Mouse (Mus musculus) C2C12 (cell line): ENCODE results near the gene Rap1gap2. TPM values are rescaled to one million over a fixed set of nuclear protein-coding genes. Genes with fewer than 3 reads are reported as not detected.
"Not testable (repeated sequence)": the region's sequence is repeated elsewhere in the genome, so short reads cannot be mapped to it uniquely, and the experiment has no call there.

Experiments
- H3K27me3 ChIP-seq: one replicate; pipeline ENCODE4 v1.6.1; 2011; ENCODE audit not compliant: control insufficient read depth, insufficient read depth, insufficient read length
- H3K36me3 ChIP-seq: one replicate; pipeline ENCODE4 v1.6.1; 2011; ENCODE audit not compliant: control insufficient read depth, insufficient read depth
- H3K4me3 ChIP-seq: one replicate; pipeline ENCODE4 v1.5.1; 2011; ENCODE audit warnings: mild to moderate bottlenecking, control low read depth; ENCODE audit not compliant: poor library complexity, insufficient read depth, severe bottlenecking
- H3K79me2 ChIP-seq: one replicate; pipeline ENCODE4 v1.6.1; 2011; ENCODE audit not compliant: control insufficient read depth, insufficient read depth
- H3K79me3 ChIP-seq: one replicate; pipeline ENCODE4 v1.6.1; 2011; ENCODE audit warnings: low read depth, control low read depth
- H3ac ChIP-seq: one replicate; pipeline ENCODE3; 2011; ENCODE audit warnings: low read depth; ENCODE audit not compliant: control insufficient read depth, insufficient read length
- CEBPB ChIP-seq: IDR thresholded peaks from one replicate; pipeline ENCODE4 v1.6.1; 2011; ENCODE audit warnings: low read depth, mild to moderate bottlenecking, control low read depth, moderate library complexity
- CTCF ChIP-seq: IDR thresholded peaks from one replicate; pipeline ENCODE4 v1.5.1; 2011; ENCODE audit not compliant: control insufficient read depth, insufficient read depth, insufficient read length
- FOSL1 ChIP-seq: IDR thresholded peaks from one replicate; pipeline ENCODE4 v1.8.0; 2011; ENCODE audit warnings: mild to moderate bottlenecking, low read length; ENCODE audit not compliant: poor library complexity, insufficient read depth, severe bottlenecking
- MAX ChIP-seq: IDR thresholded peaks from one replicate; pipeline ENCODE4 v1.6.1; 2011; ENCODE audit warnings: mild to moderate bottlenecking, control low read depth
- MYOD1 ChIP-seq: IDR thresholded peaks from one replicate; pipeline ENCODE4 v1.6.1; 2011; ENCODE audit warnings: low read depth; ENCODE audit not compliant: control insufficient read depth, insufficient read length
- MYOG ChIP-seq: IDR thresholded peaks from one replicate; pipeline ENCODE4 v1.6.1; 2011; ENCODE audit not compliant: control insufficient read depth, insufficient read length; ENCODE audit errors: extremely low read depth
- USF1 ChIP-seq: IDR thresholded peaks from one replicate; pipeline ENCODE4 v1.6.1; 2011; ENCODE audit warnings: low read depth, mild to moderate bottlenecking, control low read depth, moderate library complexity
- polyA plus RNA-seq: library from polyadenylated mRNA; unstranded; fragments of >200 nt; fragmentation: generic; extraction: Trizol; gene quantifications from one replicate; pipeline ENCODE4 v1.2.1, GENCODE M21; 2012; ENCODE audit warnings: missing spikeins

Rap1gap2 gene
- polyA plus RNA-seq, 1 experiment, result 1.4 TPM

DNA sequence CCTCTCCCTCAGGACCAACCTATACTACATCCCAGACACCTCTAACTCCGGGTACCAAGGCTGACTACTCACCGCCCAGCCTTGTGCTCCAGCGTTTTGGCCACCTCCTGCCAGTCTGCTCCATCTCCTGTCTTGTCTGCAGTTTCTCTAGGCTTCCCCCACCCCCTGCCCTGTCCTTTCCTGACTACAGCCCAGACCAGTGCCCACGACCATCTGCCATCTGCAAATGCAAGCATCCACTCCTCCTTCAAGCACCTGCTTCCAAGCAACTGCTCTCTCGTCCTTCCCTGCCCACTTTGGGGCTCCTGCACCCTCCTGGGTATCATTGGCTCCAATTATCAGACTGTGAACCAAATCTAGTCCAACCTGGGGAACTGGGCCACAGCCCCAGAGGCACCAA, 24.3 kb downstream of the Rap1gap2 start:
- Histone ChIP-seq H3ac (no peak overlapping the region), H3K27me3 (peaks cover 46% of the 10 kb centered on the region), H3K79me3 (no peaks in the 10 kb centered on the region), H3K4me3 (no peak overlapping the region), H3K36me3 (no peaks in the 10 kb centered on the region), H3K79me2 (no peaks in the 10 kb centered on the region)
- no peak for TF ChIP-seq MYOD1
- TF ChIP-seq FOSL1, result no peak
- TF ChIP-seq CEBPB, result no peak
- no peak for TF ChIP-seq USF1
- TF ChIP-seq CTCF, result no peak
- no peak for TF ChIP-seq MYOG
- no peak for TF ChIP-seq MAX

DNA sequence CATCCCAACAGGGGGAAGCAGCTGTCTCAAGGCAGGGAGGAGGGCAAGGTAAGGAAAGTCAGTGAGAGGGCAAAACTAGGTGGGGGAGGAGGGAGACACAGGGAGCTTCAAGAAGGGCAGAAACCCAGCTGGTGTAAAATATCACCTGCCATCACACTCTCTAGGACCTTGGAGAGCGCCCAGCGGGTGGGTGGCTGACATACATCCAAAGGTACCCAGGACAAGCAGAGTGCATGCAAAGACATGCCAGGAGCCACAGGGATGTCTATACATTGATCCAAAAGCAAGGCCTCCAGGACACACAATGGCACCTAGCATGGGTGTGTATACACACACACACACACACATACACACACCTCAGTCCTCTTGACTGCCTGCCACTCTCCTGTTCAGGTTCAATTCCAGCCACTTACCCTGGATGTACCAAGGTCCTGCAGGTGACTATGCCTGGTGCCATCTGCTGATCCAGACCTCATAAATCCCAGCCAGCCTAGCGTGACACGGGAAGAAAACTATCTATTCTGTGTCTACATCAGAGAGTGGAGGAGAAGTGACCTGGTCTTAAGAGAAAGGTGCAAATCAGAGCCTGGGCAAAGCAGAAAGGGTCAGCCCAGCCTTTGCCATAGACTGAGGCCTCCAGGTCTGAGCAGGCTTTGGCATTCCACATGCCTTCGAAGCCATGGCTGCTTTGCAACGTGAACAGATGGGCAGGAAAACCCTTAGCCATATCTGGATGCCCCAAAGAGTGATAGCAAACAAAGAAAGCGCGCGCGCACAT, 25.6 kb downstream of the Rap1gap2 start:
- H3K36me3 ChIP-seq, result no peaks in the 10 kb centered on the region
- H3ac ChIP-seq, result no peak overlapping the region
- no peak overlapping the region for H3K4me3 ChIP-seq
- peaks cover 34% of the 10 kb centered on the region for H3K27me3 ChIP-seq
- TF ChIP-seq CTCF (no peak), CEBPB (no peak), MYOD1 (no peak), MAX (no peak), FOSL1 (no peak)
- no peaks in the 10 kb centered on the region for H3K79me3 ChIP-seq
- H3K79me2 ChIP-seq, result no peaks in the 10 kb centered on the region

DNA sequence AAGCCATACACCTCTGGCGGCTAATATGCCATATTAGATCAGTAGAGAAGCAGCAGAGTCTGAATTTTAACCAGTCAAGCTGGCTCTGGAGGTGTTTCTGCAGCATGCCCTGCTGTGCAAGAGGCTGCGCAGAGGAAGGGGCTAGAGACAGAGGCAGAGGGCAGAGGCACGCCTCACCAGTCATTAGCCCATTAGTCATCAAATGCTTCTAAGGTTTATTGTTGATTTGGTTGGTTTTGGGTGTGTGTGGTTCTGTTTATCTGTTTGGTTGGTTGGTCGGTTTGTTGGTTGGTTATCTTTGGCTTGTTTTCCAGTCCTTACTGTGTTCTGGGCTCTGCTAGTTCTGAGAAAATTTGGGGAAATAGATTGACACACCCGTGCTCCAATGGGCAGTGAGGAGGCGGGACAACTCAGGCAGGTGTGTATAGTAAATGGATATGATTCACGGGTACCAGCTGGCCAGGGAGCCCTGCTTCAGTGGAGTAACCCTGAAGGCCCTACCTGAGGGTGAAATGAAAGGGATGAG, 26.8 kb downstream of the Rap1gap2 start:
- H3K36me3 ChIP-seq, result no peaks in the 10 kb centered on the region
- no peaks in the 10 kb centered on the region for H3K79me3 ChIP-seq
- TF ChIP-seq FOSL1, result no peak
- no peak for TF ChIP-seq MAX
- no peak for TF ChIP-seq USF1
- no peak for TF ChIP-seq MYOD1
- TF ChIP-seq CTCF, result no peak
- TF ChIP-seq CEBPB, result no peak
- TF ChIP-seq MYOG, result no peak
- H3K27me3 ChIP-seq, result peaks cover 21% of the 10 kb centered on the region
- H3ac ChIP-seq, result no peak overlapping the region
- no peaks in the 10 kb centered on the region for H3K79me2 ChIP-seq
- H3K4me3 ChIP-seq, result no peak overlapping the region

DNA sequence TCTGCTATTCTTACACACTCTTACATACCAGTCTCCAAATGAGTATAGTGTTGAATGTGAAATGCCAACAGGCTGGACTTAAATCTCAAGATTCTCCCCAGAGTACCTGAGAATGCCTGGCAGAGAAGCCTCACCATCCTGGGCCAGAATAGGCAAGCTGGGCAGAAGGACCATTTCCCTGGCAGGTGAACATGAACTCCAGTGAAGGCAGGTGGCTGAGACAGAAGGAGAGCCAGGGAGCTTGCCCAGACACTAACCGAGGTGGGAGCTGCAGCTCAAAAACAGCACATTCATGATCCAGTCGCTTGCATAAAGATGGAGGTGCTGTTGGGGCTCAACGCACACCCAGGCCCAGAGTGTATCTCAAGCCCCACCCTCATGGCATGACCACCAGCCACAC, 28.3 kb downstream of the Rap1gap2 start:
- Histone ChIP-seq H3K27me3 (peaks cover 8% of the 10 kb centered on the region), H3ac (no peak overlapping the region)
- no peak for TF ChIP-seq MAX
- TF ChIP-seq CTCF, result no peak
- no peak for TF ChIP-seq CEBPB

DNA sequence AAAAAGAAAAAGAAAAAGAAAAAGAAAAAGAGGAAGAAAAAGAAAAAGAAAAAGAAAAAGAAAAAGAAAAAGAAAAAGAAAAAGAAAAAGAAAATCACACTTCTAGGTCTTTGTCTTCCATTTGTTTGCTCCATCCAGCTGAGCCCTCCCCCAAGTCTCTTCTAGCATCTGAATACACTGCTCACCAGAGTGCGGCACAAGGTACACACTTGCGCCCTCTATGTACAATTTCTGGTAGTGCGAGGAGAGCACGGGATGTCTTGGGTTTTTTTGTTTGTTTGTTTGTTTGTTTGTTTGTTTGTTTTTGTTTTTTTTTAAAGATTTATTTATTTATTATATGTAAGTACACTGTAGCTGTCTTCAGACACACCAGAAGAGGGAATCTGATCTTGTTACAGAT, 29.4 kb downstream of the Rap1gap2 start:
- not testable (repeated sequence) for H3K79me2 ChIP-seq, H3ac ChIP-seq, H3K27me3 ChIP-seq, H3K79me3 ChIP-seq, H3K4me3 ChIP-seq, H3K36me3 ChIP-seq

More for the DNA sequence above, 28.3 kb downstream of the Rap1gap2 start:
- no peaks in the 10 kb centered on the region for H3K79me3 ChIP-seq
- no peak overlapping the region for H3K4me3 ChIP-seq
- H3K79me2 ChIP-seq, result no peaks in the 10 kb centered on the region
- no peaks in the 10 kb centered on the region for H3K36me3 ChIP-seq

DNA sequence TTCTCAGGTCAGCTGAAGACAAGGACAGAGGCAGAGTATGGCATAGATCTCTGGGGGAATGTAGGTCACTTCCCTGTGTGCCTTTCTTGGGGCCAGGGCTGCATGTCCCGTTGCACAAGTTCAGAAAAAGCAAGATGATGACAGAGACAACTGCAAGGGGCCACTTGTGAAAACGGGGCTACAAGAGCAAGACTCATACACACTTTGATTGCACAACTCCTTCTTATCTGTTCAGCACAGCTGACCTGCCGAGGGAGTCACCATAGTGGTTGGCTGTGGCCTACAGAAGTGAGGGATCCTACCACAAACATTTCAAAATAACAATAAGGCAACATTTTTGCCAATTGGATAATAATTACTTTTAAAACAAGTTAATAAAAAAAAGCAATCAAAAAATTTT, 33.6 kb downstream of the Rap1gap2 start:
- Histone ChIP-seq H3K79me2 (no peaks in the 10 kb centered on the region), H3ac (no peak overlapping the region), H3K36me3 (no peaks in the 10 kb centered on the region), H3K4me3 (no peak overlapping the region), H3K79me3 (no peaks in the 10 kb centered on the region), H3K27me3 (no peaks in the 10 kb centered on the region)
- no peak for TF ChIP-seq MAX
- no peak for TF ChIP-seq CTCF
- peak; percentile 84 for TF ChIP-seq CEBPB
